Mouse (Mus musculus) ES-Bruce4 (cell line): ENCODE results near the gene Slit1. TPM values are rescaled to one million over a fixed set of nuclear protein-coding genes. Genes with fewer than 3 reads are reported as not detected.

ENCODE experiments used
- H3K27ac ChIP-seq: 2 replicates; pipeline ENCODE4 v1.5.1; 2012; ENCODE audit warnings: low read length, inconsistent platforms; ENCODE audit not compliant: insufficient read depth
- H3K27me3 ChIP-seq: 2 replicates; pipeline ENCODE4 v1.6.1; 2012; ENCODE audit warnings: mild to moderate bottlenecking, low read length, inconsistent platforms; ENCODE audit not compliant: control insufficient read depth, poor library complexity, insufficient read depth, severe bottlenecking
- H3K36me3 ChIP-seq: 2 replicates; pipeline ENCODE4 v1.6.1; 2012; ENCODE audit warnings: inconsistent platforms, mild to moderate bottlenecking, low read length, moderate library complexity; ENCODE audit not compliant: control insufficient read depth, poor library complexity, insufficient read depth, severe bottlenecking
- H3K4me1 ChIP-seq: one replicate; pipeline ENCODE4 v1.8.1; 2011; ENCODE audit warnings: low read length; ENCODE audit not compliant: control insufficient read depth, insufficient read depth
- H3K4me3 ChIP-seq: 2 replicates; pipeline ENCODE4 v1.5.1; 2011; ENCODE audit warnings: low read depth, mild to moderate bottlenecking, low read length
- H3K9ac ChIP-seq: 2 replicates; pipeline ENCODE4 v1.6.1; 2012; ENCODE audit warnings: low read depth, mild to moderate bottlenecking, inconsistent platforms; ENCODE audit not compliant: poor library complexity, severe bottlenecking
- H3K9me3 ChIP-seq: replicated peaks from 2 replicates; pipeline ENCODE4 v1.6.1; 2012; ENCODE audit warnings: mild to moderate bottlenecking, low read length, inconsistent platforms; ENCODE audit not compliant: control insufficient read depth, poor library complexity, insufficient read depth, severe bottlenecking
- CTCF ChIP-seq: IDR thresholded peaks from one replicate; pipeline ENCODE4 v1.8.1; 2011; ENCODE audit warnings: low read depth, low read length
- EP300 ChIP-seq: IDR thresholded peaks from 2 replicates; pipeline ENCODE4 v1.6.1; 2011; ENCODE audit warnings: low read depth, low read length; ENCODE audit not compliant: insufficient read depth
- POLR2A ChIP-seq: IDR thresholded peaks from one replicate; pipeline ENCODE4 v1.8.1; 2011; ENCODE audit warnings: low read length; ENCODE audit not compliant: insufficient read depth
- polyA plus RNA-seq: library from polyadenylated mRNA; stranded (reverse); fragments of >200 nt; gene quantifications from 2 replicates; pipeline ENCODE4 v1.2.4, GENCODE M21; 2011; ENCODE audit warnings: low read depth; ENCODE audit not compliant: missing spikeins, insufficient read depth, insufficient read length

The Slit1 gene
- polyA plus RNA-seq, 1 experiment = 1.2 TPM

DNA sequence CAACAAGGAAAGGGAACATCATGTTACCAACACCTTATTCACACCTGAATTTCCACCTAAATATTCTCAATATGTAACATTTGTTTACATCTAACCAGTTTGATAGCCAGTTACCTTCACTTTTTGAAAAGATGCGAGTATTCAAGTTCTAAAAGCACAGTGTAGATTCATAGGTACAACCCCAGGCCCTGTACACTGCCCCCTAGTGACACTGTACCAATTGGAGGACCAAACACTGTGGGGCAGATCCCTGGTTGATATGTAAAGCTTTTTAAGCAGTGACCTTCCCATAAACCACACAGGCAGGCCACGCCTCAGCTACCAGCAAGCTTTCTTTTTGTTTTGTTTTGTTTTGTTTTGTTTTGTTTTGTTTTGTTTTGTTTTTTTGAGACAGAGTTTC is 57.3 kb downstream of the Slit1 start:
- no peak for TF ChIP-seq CTCF
- no peak for TF ChIP-seq POLR2A
- no peak for TF ChIP-seq EP300
- no peaks in the 10 kb centered on the region for H3K36me3 ChIP-seq

DNA sequence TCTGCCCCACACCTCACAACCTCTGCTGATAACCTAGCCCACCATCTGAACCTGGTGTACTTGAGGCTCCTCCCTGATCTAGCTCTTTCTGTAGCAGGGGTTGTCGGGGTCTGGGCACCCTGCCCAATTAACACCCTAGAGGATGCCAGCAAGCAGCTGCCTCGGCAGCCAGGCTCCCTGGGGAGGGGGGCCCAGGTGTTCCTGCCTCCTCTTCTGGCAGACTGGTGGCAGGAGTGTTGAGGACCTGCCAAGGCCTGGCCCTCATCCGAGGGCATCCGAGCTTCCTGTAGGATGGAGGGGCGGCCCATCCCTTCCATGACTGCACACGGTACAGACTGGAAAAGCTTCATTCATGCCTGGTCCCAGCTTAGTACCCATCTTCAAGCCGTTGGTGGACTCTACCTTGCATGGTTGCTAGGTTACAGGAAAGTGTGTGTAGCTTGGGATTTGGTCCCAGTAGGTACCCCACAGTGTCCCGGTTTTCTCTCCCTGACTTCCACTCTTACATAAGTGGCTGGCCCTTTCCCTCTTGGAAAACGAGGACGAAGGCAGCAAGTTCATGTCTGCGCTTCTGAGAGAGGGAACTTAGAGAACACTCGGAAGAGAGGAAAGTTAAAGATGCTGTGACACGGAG is 57.9 kb downstream of the Slit1 start:
- Histone ChIP-seq H3K36me3 (no peaks in the 10 kb centered on the region), H3K9ac (no peak overlapping the region), H3K4me3 (no peak overlapping the region), H3K27me3 (no peaks in the 10 kb centered on the region), H3K27ac (no peak overlapping the region), H3K4me1 (no peaks in the 10 kb centered on the region), H3K9me3 (no peaks in the 10 kb centered on the region)
- TF ChIP-seq POLR2A = no peak
- TF ChIP-seq CTCF = no peak
- no peak for TF ChIP-seq EP300

More for the DNA sequence above, 57.3 kb downstream of the Slit1 start:
- no peaks in the 10 kb centered on the region for H3K9me3 ChIP-seq
- H3K27me3 ChIP-seq = no peaks in the 10 kb centered on the region
- H3K9ac ChIP-seq = no peak overlapping the region
- H3K27ac ChIP-seq = no peak overlapping the region
- H3K4me1 ChIP-seq = no peaks in the 10 kb centered on the region
- no peak overlapping the region for H3K4me3 ChIP-seq

DNA sequence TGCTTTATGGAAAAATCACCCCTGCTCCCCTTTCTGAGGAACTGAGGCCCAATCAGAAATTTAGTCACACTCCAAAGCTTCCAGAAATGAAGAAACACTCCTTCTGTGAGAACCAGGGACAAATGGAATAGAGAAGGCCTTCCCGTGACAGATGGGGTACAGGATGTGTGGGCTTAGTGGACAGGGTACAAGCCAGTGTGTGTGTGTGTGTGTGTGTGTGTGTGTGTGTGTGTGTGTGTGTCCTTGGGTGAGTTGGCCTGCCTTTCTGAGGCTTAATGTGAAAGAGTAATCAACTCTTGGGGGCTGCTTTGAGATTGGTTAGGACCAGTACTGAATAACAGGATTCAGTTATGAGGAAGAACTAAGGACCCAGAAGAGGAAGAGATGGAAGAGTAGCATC is 58.6 kb downstream of the Slit1 start:
- TF ChIP-seq EP300 (no peak), CTCF (no peak), POLR2A (no peak)
- H3K27me3 ChIP-seq = no peaks in the 10 kb centered on the region
- no peaks in the 10 kb centered on the region for H3K4me1 ChIP-seq
- no peaks in the 10 kb centered on the region for H3K36me3 ChIP-seq
- H3K4me3 ChIP-seq = no peak overlapping the region
- no peak overlapping the region for H3K27ac ChIP-seq
- no peak overlapping the region for H3K9ac ChIP-seq
- no peaks in the 10 kb centered on the region for H3K9me3 ChIP-seq

DNA sequence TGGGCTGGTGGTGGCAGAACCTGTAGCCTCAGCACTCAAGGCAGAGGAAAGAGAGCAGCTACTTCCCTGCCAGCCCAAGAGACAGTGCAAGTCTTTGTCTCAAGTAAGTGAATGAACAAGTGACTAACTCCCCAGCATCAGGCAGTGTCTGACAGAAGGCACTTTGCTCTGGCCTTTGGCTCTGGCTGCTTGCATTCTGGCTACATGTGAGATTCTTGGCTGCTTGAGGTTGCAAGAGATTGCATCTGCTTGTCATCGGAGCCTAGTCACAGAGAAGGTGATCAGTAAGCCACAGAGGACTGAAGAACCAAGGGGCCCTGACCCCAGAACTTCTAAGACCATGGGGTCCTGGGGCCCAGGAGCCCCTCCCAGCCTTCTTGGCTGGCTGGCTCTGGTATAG is 59.5 kb downstream of the Slit1 start:
- Histone ChIP-seq H3K9ac (no peak overlapping the region), H3K27me3 (no peaks in the 10 kb centered on the region), H3K4me1 (no peaks in the 10 kb centered on the region), H3K36me3 (no peaks in the 10 kb centered on the region), H3K9me3 (no peaks in the 10 kb centered on the region), H3K4me3 (no peak overlapping the region), H3K27ac (no peak overlapping the region)
- TF ChIP-seq POLR2A (no peak), EP300 (no peak), CTCF (no peak)

DNA sequence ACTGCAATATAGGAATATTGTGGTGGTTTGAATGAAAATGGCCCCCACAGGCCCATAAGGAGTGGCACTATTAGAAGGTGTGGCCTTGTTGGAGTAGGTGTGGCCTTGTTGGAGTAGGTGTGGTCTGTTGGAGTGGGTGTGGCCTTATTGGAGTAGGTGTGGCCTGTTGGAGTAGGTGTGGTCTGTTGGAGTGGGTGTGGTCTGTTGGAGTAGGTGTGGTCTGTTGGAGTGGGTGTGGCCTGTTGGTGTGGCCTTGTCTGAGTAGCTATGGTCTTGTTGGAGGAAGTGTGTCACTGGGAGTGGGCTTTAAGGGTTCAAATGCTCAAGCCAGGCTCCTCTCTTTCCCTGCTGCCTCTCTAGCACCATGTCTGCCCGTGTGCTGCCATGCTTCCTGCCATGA is 63.2 kb downstream of the Slit1 start:
- H3K4me3 ChIP-seq = no peak overlapping the region
- H3K36me3 ChIP-seq = no peaks in the 10 kb centered on the region
- H3K27me3 ChIP-seq = no peaks in the 10 kb centered on the region
- no peak for TF ChIP-seq EP300
- TF ChIP-seq POLR2A = no peak
- no peak for TF ChIP-seq CTCF
- H3K27ac ChIP-seq = no peak overlapping the region
- peaks cover 3% of the 10 kb centered on the region for H3K4me1 ChIP-seq
- H3K9ac ChIP-seq = no peak overlapping the region
- no peaks in the 10 kb centered on the region for H3K9me3 ChIP-seq

DNA sequence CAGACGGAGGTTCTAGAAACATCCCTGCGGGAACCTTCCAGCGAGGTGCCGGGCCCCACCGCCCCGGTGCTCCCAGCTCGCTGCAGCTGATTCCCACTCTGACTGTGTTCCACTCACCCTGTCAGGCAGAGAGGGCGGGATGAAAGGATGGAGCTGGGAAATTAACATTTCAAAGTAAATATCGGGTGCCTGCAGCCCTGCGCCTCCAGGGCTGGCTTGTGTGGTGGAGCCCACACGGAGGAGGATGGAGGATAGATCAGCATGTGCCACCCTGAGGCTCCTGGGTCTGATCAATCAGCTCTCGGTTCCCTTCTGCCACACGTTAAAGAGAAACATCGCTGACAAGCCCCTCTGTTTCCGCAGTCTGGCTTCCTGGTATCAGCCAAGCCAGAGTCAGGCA is 64.4 kb downstream of the Slit1 start:
- H3K4me3 ChIP-seq = no peak overlapping the region
- H3K36me3 ChIP-seq = no peaks in the 10 kb centered on the region
- no peak for TF ChIP-seq POLR2A
- TF ChIP-seq EP300 = no peak
- no peak for TF ChIP-seq CTCF
- H3K27ac ChIP-seq = no peak overlapping the region
- H3K9ac ChIP-seq = no peak overlapping the region
- H3K27me3 ChIP-seq = no peaks in the 10 kb centered on the region
- H3K4me1 ChIP-seq = peaks cover 3% of the 10 kb centered on the region
- no peaks in the 10 kb centered on the region for H3K9me3 ChIP-seq
